Mouse (Mus musculus): ENCODE data around the gene Paxbp1. TPM values are rescaled to one million over a fixed set of nuclear protein-coding genes. Genes with fewer than 3 reads are reported as not detected.

Gene Paxbp1
- polyA plus RNA-seq, 1 experiment: 32.9 TPM

GRCm38 (mm10) chr16:91004915-91005538 is 39.3 kb downstream of the Paxbp1 start:
- H3K36me3 ChIP-seq (ENCODE audit: control insufficient read depth, insufficient read depth, low read length): peaks cover 7% of the 10 kb centered on the region; the same call in 1 of the 2 replicates
- no peak overlapping the region for H3K27ac ChIP-seq (ENCODE audit: control insufficient read depth, insufficient read depth, low read length)
- peaks cover 3% of the 10 kb centered on the region; the same call in 1 of the 2 replicates for H3K4me1 ChIP-seq (replicated peaks; ENCODE audit: control insufficient read depth, insufficient read depth, low read length)
- TF ChIP-seq CTCF (IDR thresholded peaks at IDR 0.05; ENCODE audit: borderline replicate concordance, control insufficient read depth, extremely low read depth, insufficient read depth, low read length, poor library complexity) (no peak), POLR2A (IDR thresholded peaks at IDR 0.05; ENCODE audit: control insufficient read depth, extremely low read depth, insufficient read depth, low read length, poor library complexity) (no peak)
- H3K4me3 ChIP-seq (ENCODE audit: control insufficient read depth, insufficient read depth, low read length): no peak overlapping the region
- H3K27me3 ChIP-seq (ENCODE audit: control insufficient read depth, insufficient read depth, low read length): no peaks in the 10 kb centered on the region
- 95% methylated on average over 4 of the region's 4 CpGs for WGBS
- DNase-seq: no peak

- peaks cover 7% of the 10 kb centered on the region; the same call in 1 of the 2 replicates for H3K36me3 ChIP-seq (ENCODE audit: control insufficient read depth, insufficient read depth, low read length)
- no peak for DNase-seq
- no peak overlapping the region for H3K27ac ChIP-seq (ENCODE audit: control insufficient read depth, insufficient read depth, low read length)
- no peaks in the 10 kb centered on the region for H3K4me1 ChIP-seq (replicated peaks; ENCODE audit: control insufficient read depth, insufficient read depth, low read length)
- no peak for TF ChIP-seq CTCF (IDR thresholded peaks at IDR 0.05; ENCODE audit: borderline replicate concordance, control insufficient read depth, extremely low read depth, insufficient read depth, low read length, poor library complexity)
- TF ChIP-seq POLR2A (IDR thresholded peaks at IDR 0.05; ENCODE audit: control insufficient read depth, extremely low read depth, insufficient read depth, low read length, poor library complexity): no peak
- no peaks in the 10 kb centered on the region for H3K27me3 ChIP-seq (ENCODE audit: control insufficient read depth, insufficient read depth, low read length)
- H3K4me3 ChIP-seq (ENCODE audit: control insufficient read depth, insufficient read depth, low read length): no peak overlapping the region
- WGBS: 46% methylated on average over 2 of the region's 2 CpGs
These were observed 43.2 kb downstream of the Paxbp1 start for GRCm38 (mm10) chr16:91001098-91001497.

- no peaks in the 10 kb centered on the region for H3K27me3 ChIP-seq (ENCODE audit: control insufficient read depth, insufficient read depth, low read length)
- peaks cover 7% of the 10 kb centered on the region; the same call in 1 of the 2 replicates for H3K36me3 ChIP-seq (ENCODE audit: control insufficient read depth, insufficient read depth, low read length)
- no peak overlapping the region for H3K4me3 ChIP-seq (ENCODE audit: control insufficient read depth, insufficient read depth, low read length)
- WGBS: 76% methylated on average over 4 of the region's 4 CpGs
- H3K27ac ChIP-seq (ENCODE audit: control insufficient read depth, insufficient read depth, low read length): no peak overlapping the region
- H3K4me1 ChIP-seq (replicated peaks; ENCODE audit: control insufficient read depth, insufficient read depth, low read length): peaks cover 2% of the 10 kb centered on the region; the same call in 1 of the 2 replicates
- no peak for TF ChIP-seq POLR2A (IDR thresholded peaks at IDR 0.05; ENCODE audit: control insufficient read depth, extremely low read depth, insufficient read depth, low read length, poor library complexity)
- no peak for TF ChIP-seq CTCF (IDR thresholded peaks at IDR 0.05; ENCODE audit: borderline replicate concordance, control insufficient read depth, extremely low read depth, insufficient read depth, low read length, poor library complexity)
- no peak for DNase-seq
These were observed 44.5 kb downstream of the Paxbp1 start for GRCm38 (mm10) chr16:90999827-91000226.

- H3K36me3 ChIP-seq (ENCODE audit: control insufficient read depth, insufficient read depth, low read length): no peaks in the 10 kb centered on the region; the same call in 1 of the 2 replicates
- no peak for DNase-seq
- H3K27me3 ChIP-seq (ENCODE audit: control insufficient read depth, insufficient read depth, low read length): no peaks in the 10 kb centered on the region
- no peak overlapping the region for H3K4me3 ChIP-seq (ENCODE audit: control insufficient read depth, insufficient read depth, low read length)
- no peak for TF ChIP-seq POLR2A (IDR thresholded peaks at IDR 0.05; ENCODE audit: control insufficient read depth, extremely low read depth, insufficient read depth, low read length, poor library complexity)
- TF ChIP-seq CTCF (IDR thresholded peaks at IDR 0.05; ENCODE audit: borderline replicate concordance, control insufficient read depth, extremely low read depth, insufficient read depth, low read length, poor library complexity): no peak
- WGBS: 98% methylated on average over 3 of the region's 3 CpGs
- peaks cover 2% of the 10 kb centered on the region; the same call in 1 of the 2 replicates for H3K4me1 ChIP-seq (replicated peaks; ENCODE audit: control insufficient read depth, insufficient read depth, low read length)
- no peak overlapping the region for H3K27ac ChIP-seq (ENCODE audit: control insufficient read depth, insufficient read depth, low read length)
These were observed 46.5 kb downstream of the Paxbp1 start for GRCm38 (mm10) chr16:90997822-90998221.

- TF ChIP-seq POLR2A (IDR thresholded peaks at IDR 0.05; ENCODE audit: control insufficient read depth, extremely low read depth, insufficient read depth, low read length, poor library complexity): no peak
- WGBS: 94% methylated on average over 7 of the region's 7 CpGs
- Histone ChIP-seq H3K4me1 (replicated peaks; ENCODE audit: control insufficient read depth, insufficient read depth, low read length) (peaks cover 2% of the 10 kb centered on the region; the same call in 1 of the 2 replicates), H3K27ac (ENCODE audit: control insufficient read depth, insufficient read depth, low read length) (no peak overlapping the region), H3K27me3 (ENCODE audit: control insufficient read depth, insufficient read depth, low read length) (no peaks in the 10 kb centered on the region), H3K36me3 (ENCODE audit: control insufficient read depth, insufficient read depth, low read length) (no peaks in the 10 kb centered on the region; the same call in 1 of the 2 replicates), H3K4me3 (ENCODE audit: control insufficient read depth, insufficient read depth, low read length) (no peak overlapping the region)
- no peak for DNase-seq
These were observed 47.8 kb downstream of the Paxbp1 start for GRCm38 (mm10) chr16:90996327-90997243.

- DNase-seq: no peak
These were observed 48.8 kb downstream of the Paxbp1 start for GRCm38 (mm10) chr16:90995498-90995897.

More at GRCm38 (mm10) chr16:90995498-90995897, 48.8 kb downstream of the Paxbp1 start:
- Histone ChIP-seq H3K27me3 (ENCODE audit: control insufficient read depth, insufficient read depth, low read length) (no peaks in the 10 kb centered on the region), H3K27ac (ENCODE audit: control insufficient read depth, insufficient read depth, low read length) (no peak overlapping the region), H3K4me3 (ENCODE audit: control insufficient read depth, insufficient read depth, low read length) (no peak overlapping the region), H3K36me3 (ENCODE audit: control insufficient read depth, insufficient read depth, low read length) (peaks cover 7% of the 10 kb centered on the region; the same call in 1 of the 2 replicates), H3K4me1 (replicated peaks; ENCODE audit: control insufficient read depth, insufficient read depth, low read length) (peaks cover 2% of the 10 kb centered on the region; the same call in 1 of the 2 replicates)
- no peak for TF ChIP-seq POLR2A (IDR thresholded peaks at IDR 0.05; ENCODE audit: control insufficient read depth, extremely low read depth, insufficient read depth, low read length, poor library complexity)
- TF ChIP-seq CTCF (IDR thresholded peaks at IDR 0.05; ENCODE audit: borderline replicate concordance, control insufficient read depth, extremely low read depth, insufficient read depth, low read length, poor library complexity): no peak
- 37% methylated on average over 5 of the region's 5 CpGs for WGBS

All from thymus, adult 2 months (tissue).